Mouse (Mus musculus): ENCODE results near the gene Vmn2r66. TPM values are rescaled to one million over a fixed set of nuclear protein-coding genes. Genes with fewer than 3 reads are reported as not detected.

Gene Vmn2r66
- not detected in 2 replicates for polyA plus RNA-seq (2014; fragmentation: Nextera tagmentation; extraction: Ambion mirVana)

GRCm38 (mm10) chr7:85012168-85012567, at the start of gene Vmn2r66:
Gene Vmn2r66 (minus strand): TSS chr7:85012268.
- WGBS: 76% methylated on average over 1 of the region's 1 CpGs
- Histone ChIP-seq H3K4me1 (ENCODE audit: control insufficient read depth, insufficient read depth, low read length) (no peaks in the 10 kb centered on the region), H3K4me2 (ENCODE audit: low read depth, severe bottlenecking) (no peak within 1 kb of the TSS), H3K4me3 (ENCODE audit: low read depth, low read length) (no peak within 1 kb of the TSS), H3K36me3 (ENCODE audit: control insufficient read depth, insufficient read depth, low read length) (no peaks in the 10 kb centered on the region), H3K27me3 (ENCODE audit: control insufficient read depth, insufficient read depth, low read length) (no peaks in the 10 kb centered on the region), H3K9me3 (ENCODE audit: control insufficient read depth, low read length) (no peaks in the 10 kb centered on the region; the same call in 1 of the 2 replicates), H3K9ac (ENCODE audit: low read length) (no peak within 1 kb of the TSS), H3K27ac (replicated peaks; ENCODE audit: low read depth, low read length) (no peak within 1 kb of the TSS)
- DNase-seq (ENCODE audit: low spot score) (no peak), ATAC-seq (ENCODE audit: insufficient number of reproducible peaks, low FRiP score, low TSS enrichment, low read depth) (no peak)

- no peak overlapping the region for H3K27ac ChIP-seq (replicated peaks; ENCODE audit: low read depth, low read length)
- ATAC-seq (ENCODE audit: insufficient number of reproducible peaks, low FRiP score, low TSS enrichment, low read depth): no peak
- H3K9me3 ChIP-seq (ENCODE audit: control insufficient read depth, low read length): no peaks in the 10 kb centered on the region; the same call in 1 of the 2 replicates
- no peaks in the 10 kb centered on the region for H3K4me1 ChIP-seq (ENCODE audit: control insufficient read depth, insufficient read depth, low read length)
- no peak overlapping the region for H3K4me2 ChIP-seq (ENCODE audit: low read depth, severe bottlenecking)
- H3K27me3 ChIP-seq (ENCODE audit: control insufficient read depth, insufficient read depth, low read length): no peaks in the 10 kb centered on the region
- H3K4me3 ChIP-seq (ENCODE audit: low read depth, low read length): no peak overlapping the region
- no peak overlapping the region for H3K9ac ChIP-seq (ENCODE audit: low read length)
- WGBS: 85% methylated on average over 2 of the region's 2 CpGs
- no peaks in the 10 kb centered on the region for H3K36me3 ChIP-seq (ENCODE audit: control insufficient read depth, insufficient read depth, low read length)
- no peak for DNase-seq (ENCODE audit: low spot score)
Observed at GRCm38 (mm10) chr7:84996694-84997093, 15.4 kb downstream of the Vmn2r66 start.

GRCm38 (mm10) chr7:84964015-84964414, 48.1 kb downstream of the Vmn2r66 start, which contains the start of gene Vmn2r65:
Gene Vmn2r65 (minus strand): TSS chr7:84964115.
- Histone ChIP-seq H3K4me1 (ENCODE audit: control insufficient read depth, insufficient read depth, low read length) (no peaks in the 10 kb centered on the region), H3K9me3 (ENCODE audit: control insufficient read depth, low read length) (no peaks in the 10 kb centered on the region), H3K9ac (ENCODE audit: low read length) (no peak within 1 kb of the TSS), H3K4me3 (ENCODE audit: low read depth, low read length) (no peak within 1 kb of the TSS), H3K27me3 (ENCODE audit: control insufficient read depth, insufficient read depth, low read length) (no peaks in the 10 kb centered on the region), H3K27ac (replicated peaks; ENCODE audit: low read depth, low read length) (no peak within 1 kb of the TSS), H3K36me3 (ENCODE audit: control insufficient read depth, insufficient read depth, low read length) (no peaks in the 10 kb centered on the region), H3K4me2 (ENCODE audit: low read depth, severe bottlenecking) (no peak within 1 kb of the TSS)
- DNase-seq (ENCODE audit: low spot score) (no peak), ATAC-seq (ENCODE audit: insufficient number of reproducible peaks, low FRiP score, low TSS enrichment, low read depth) (no peak)
- 68% methylated on average over 1 of the region's 1 CpGs for WGBS

Other genes with a start within 250 kb of the Vmn2r66 start
- gene Olfr291, start 158.7 kb downstream of the Vmn2r66 start, polyA plus RNA-seq (2014; fragmentation: Nextera tagmentation; extraction: Ambion mirVana): not detected in 2 replicates
- gene Vmn2r65, start 48.2 kb downstream of the Vmn2r66 start, polyA plus RNA-seq (2014; fragmentation: Nextera tagmentation; extraction: Ambion mirVana): not detected in 2 replicates
- not detected in 2 replicates for gene Vmn2r67, start 143.7 kb upstream of the Vmn2r66 start, polyA plus RNA-seq (2014; fragmentation: Nextera tagmentation; extraction: Ambion mirVana)
- gene Vmn2r68, start 225.5 kb upstream of the Vmn2r66 start, polyA plus RNA-seq (2014; fragmentation: Nextera tagmentation; extraction: Ambion mirVana): not detected in 2 replicates

All from limb, embryonic 11.5 days (tissue).